Mouse (Mus musculus) MEL (cell line): ENCODE results near the gene Arhgef17. TPM values are rescaled to one million over a fixed set of nuclear protein-coding genes. Genes with fewer than 3 reads are reported as not detected.

Source experiments
- DNase-seq: peaks from one replicate; pipeline ENCODE4 v3.0.0; 2011; ENCODE audit warnings: low read depth, low spot score
- H3K27ac ChIP-seq: 2 replicates; pipeline ENCODE4 v1.5.1; 2012; ENCODE audit warnings: low read depth, mild to moderate bottlenecking, control low read depth, low read length, moderate library complexity; ENCODE audit not compliant: control insufficient read depth
- H3K27me3 ChIP-seq, 2 experiments: fragments of 150-350 bp in 1 of 2; sonication (generic) in 1 of 2; 2 replicates each; pipeline ENCODE4 v1.6.1; 2012; ENCODE audit warnings: low read length in 2 of 2, mild to moderate bottlenecking in 2 of 2, improper control_type of control experiment in 1 of 2, moderate library complexity in 1 of 2; ENCODE audit not compliant: insufficient read depth in 2 of 2, control insufficient read depth in 1 of 2
- H3K36me3 ChIP-seq, 2 experiments: 2 replicates each; pipeline ENCODE4 v1.6.1; 2012 to 2014; ENCODE audit warnings: low read length in 2 of 2, improper control_type of control experiment in 1 of 2, inconsistent platforms in 1 of 2, mild to moderate bottlenecking in 1 of 2; ENCODE audit not compliant: insufficient read depth in 2 of 2, control insufficient read depth in 1 of 2
- H3K4me1 ChIP-seq, 2 experiments: fragments of 150-350 bp in 1 of 2; sonication (generic) in 1 of 2; 2 replicates each; pipeline ENCODE4 v1.6.1; 2012; ENCODE audit warnings: low read length in 2 of 2, improper control_type of control experiment in 1 of 2, mild to moderate bottlenecking in 1 of 2; ENCODE audit not compliant: insufficient read depth in 2 of 2, control insufficient read depth in 1 of 2
- H3K4me3 ChIP-seq, 2 experiments: fragments of 150-350 bp in 1 of 2; sonication (generic) in 1 of 2; 2 replicates each; pipeline ENCODE4 v1.5.1; 2012; ENCODE audit warnings: low read depth in 2 of 2, low read length in 2 of 2, mild to moderate bottlenecking in 2 of 2, moderate library complexity in 2 of 2, control low read depth in 1 of 2, improper control_type of control experiment in 1 of 2; ENCODE audit not compliant: control insufficient read depth in 1 of 2, insufficient read depth in 1 of 2
- H3K79me2 ChIP-seq: 2 replicates; pipeline ENCODE4 v1.6.1; 2012; ENCODE audit warnings: mild to moderate bottlenecking, low read length, moderate library complexity; ENCODE audit not compliant: control insufficient read depth, poor library complexity, insufficient read depth
- H3K9ac ChIP-seq: 2 replicates; pipeline ENCODE4 v1.6.1; 2012; ENCODE audit warnings: low read depth, mild to moderate bottlenecking, control low read depth, low read length, moderate library complexity; ENCODE audit not compliant: control insufficient read depth, poor library complexity, severe bottlenecking
- H3K9me3 ChIP-seq: fragments of 150-350 bp; sonication (generic); replicated peaks from 2 replicates; pipeline ENCODE4 v1.6.1; 2012; ENCODE audit warnings: mild to moderate bottlenecking, low read length, improper control_type of control experiment, moderate library complexity; ENCODE audit not compliant: insufficient read depth
- BHLHE40 ChIP-seq: IDR thresholded peaks from 2 replicates; pipeline ENCODE4 v1.6.1; 2012; ENCODE audit warnings: low read depth, mild to moderate bottlenecking, inconsistent platforms, low read length, improper control_type of control experiment, borderline replicate concordance
- CHD1 ChIP-seq: IDR thresholded peaks from 2 replicates; pipeline ENCODE4 v1.6.1; 2012; ENCODE audit warnings: low read depth, mild to moderate bottlenecking, inconsistent platforms, low read length, improper control_type of control experiment
- ELF1 ChIP-seq: IDR thresholded peaks from 2 replicates; pipeline ENCODE4 v1.6.1; 2014; ENCODE audit warnings: low read depth, mild to moderate bottlenecking, inconsistent platforms, low read length, improper control_type of control experiment, moderate library complexity
- EP300 ChIP-seq, 2 experiments: IDR thresholded peaks; 2 replicates each; pipeline ENCODE4 v1.6.1; 2011; ENCODE audit warnings: improper control_type of control experiment in 2 of 2, low read length in 2 of 2, low read depth in 1 of 2, mild to moderate bottlenecking in 1 of 2
- ETS1 ChIP-seq: IDR thresholded peaks from 2 replicates; pipeline ENCODE4 v1.6.1; 2012; ENCODE audit warnings: low read depth, mild to moderate bottlenecking, inconsistent platforms, low read length, improper control_type of control experiment, moderate library complexity
- GABPA ChIP-seq: IDR thresholded peaks from 2 replicates; pipeline ENCODE4 v1.6.1; 2012; ENCODE audit warnings: low read depth, mild to moderate bottlenecking, inconsistent platforms, low read length, improper control_type of control experiment, moderate library complexity
- GATA1 ChIP-seq: IDR thresholded peaks from 2 replicates; pipeline ENCODE4 v1.6.1; 2011; ENCODE audit warnings: low read depth, low read length, improper control_type of control experiment
- JUND ChIP-seq: IDR thresholded peaks from 2 replicates; pipeline ENCODE4 v1.6.1; 2011; ENCODE audit warnings: low read depth, mild to moderate bottlenecking, improper control_type of control experiment, low read length
- KAT2A ChIP-seq: conservative IDR thresholded peaks from 2 replicates; pipeline ENCODE4 v1.6.1; 2012; ENCODE audit warnings: low read depth, low read length, improper control_type of control experiment, inconsistent platforms
- MAFK ChIP-seq: IDR thresholded peaks from 2 replicates; pipeline ENCODE4 v1.6.1; 2011; ENCODE audit warnings: low read depth, mild to moderate bottlenecking, low read length, improper control_type of control experiment, borderline replicate concordance
- MAX ChIP-seq: IDR thresholded peaks from 2 replicates; pipeline ENCODE4 v1.6.1; 2011; ENCODE audit warnings: low read length, improper control_type of control experiment
- MEF2A ChIP-seq: IDR thresholded peaks from 2 replicates; pipeline ENCODE4 v1.6.1; 2014; ENCODE audit warnings: low read depth, mild to moderate bottlenecking, inconsistent platforms, low read length, improper control_type of control experiment; ENCODE audit not compliant: poor library complexity, insufficient replicate concordance, severe bottlenecking; ENCODE audit errors: extremely low read depth
- MXI1 ChIP-seq: IDR thresholded peaks from 2 replicates; pipeline ENCODE4 v1.6.1; 2011; ENCODE audit warnings: mild to moderate bottlenecking, low read depth, low read length, improper control_type of control experiment
- MYB ChIP-seq: IDR thresholded peaks from 2 replicates; pipeline ENCODE4 v1.6.1; 2011; ENCODE audit warnings: mild to moderate bottlenecking, low read depth, low read length, improper control_type of control experiment
- MYC ChIP-seq: IDR thresholded peaks from 2 replicates; pipeline ENCODE4 v1.6.1; 2011; ENCODE audit warnings: low read depth, mild to moderate bottlenecking, low read length, improper control_type of control experiment, moderate library complexity
- NRF1 ChIP-seq: IDR thresholded peaks from 2 replicates; pipeline ENCODE4 v1.6.1; 2014; ENCODE audit warnings: low read depth, mild to moderate bottlenecking, inconsistent platforms, low read length, improper control_type of control experiment, moderate library complexity; ENCODE audit not compliant: poor library complexity, insufficient read depth, severe bottlenecking
- POLR2AphosphoS2 ChIP-seq: IDR thresholded peaks from 2 replicates; pipeline ENCODE4 v1.6.1; 2011; ENCODE audit warnings: low read length, improper control_type of control experiment
- RCOR1 ChIP-seq: IDR thresholded peaks from 2 replicates; pipeline ENCODE4 v1.6.1; 2012; ENCODE audit warnings: low read depth, mild to moderate bottlenecking, inconsistent platforms, low read length, improper control_type of control experiment
- SIN3A ChIP-seq: IDR thresholded peaks from 2 replicates; pipeline ENCODE4 v1.6.1; 2012; ENCODE audit warnings: low read length, improper control_type of control experiment, inconsistent platforms
- SMC3 ChIP-seq: IDR thresholded peaks from 2 replicates; pipeline ENCODE4 v1.6.1; 2011; ENCODE audit warnings: low read depth, low read length, improper control_type of control experiment
- TAL1 ChIP-seq: IDR thresholded peaks from 2 replicates; pipeline ENCODE4 v1.6.1; 2012; ENCODE audit warnings: mild to moderate bottlenecking, inconsistent platforms, low read length, moderate library complexity, mixed read lengths
- TBP ChIP-seq: IDR thresholded peaks from 2 replicates; pipeline ENCODE4 v1.8.0; 2011; ENCODE audit warnings: low read depth, low read length, improper control_type of control experiment
- TCF12 ChIP-seq: IDR thresholded peaks from 2 replicates; pipeline ENCODE4 v1.6.1; 2014; ENCODE audit warnings: low read depth, mild to moderate bottlenecking, inconsistent platforms, low read length, improper control_type of control experiment, moderate library complexity
- UBTF ChIP-seq: IDR thresholded peaks from 2 replicates; pipeline ENCODE4 v1.6.1; 2012; ENCODE audit warnings: low read depth, mild to moderate bottlenecking, inconsistent platforms, low read length, improper control_type of control experiment, moderate library complexity, borderline replicate concordance; ENCODE audit not compliant: insufficient read depth
- USF2 ChIP-seq, 2 experiments: IDR thresholded peaks; 2 replicates each; pipeline ENCODE4 v1.6.1; 2011 to 2012; ENCODE audit warnings: improper control_type of control experiment in 2 of 2, low read length in 2 of 2, borderline replicate concordance in 1 of 2, inconsistent platforms in 1 of 2, low read depth in 1 of 2, mild to moderate bottlenecking in 1 of 2; ENCODE audit not compliant: insufficient read depth in 1 of 2
- ZKSCAN1 ChIP-seq: IDR thresholded peaks from 2 replicates; pipeline ENCODE4 v1.6.1; 2012; ENCODE audit warnings: low read depth, mild to moderate bottlenecking, inconsistent platforms, low read length, improper control_type of control experiment, moderate library complexity
- ZNF384 ChIP-seq: IDR thresholded peaks from 2 replicates; pipeline ENCODE4 v1.6.1; 2012; ENCODE audit warnings: low read depth, mild to moderate bottlenecking, inconsistent platforms, low read length, improper control_type of control experiment
- polyA plus RNA-seq, 2 experiments: library from polyadenylated mRNA; stranded (reverse) in 1 of 2; unstranded in 1 of 2; fragments of >175 nt in 1 of 2; fragments of >200 nt in 1 of 2; gene quantifications; 2 replicates each; pipeline versions ENCODE4 v1.2.1 to v1.2.4; 2012; ENCODE audit warnings: low replicate concordance in 2 of 2, low read depth in 1 of 2; ENCODE audit not compliant: insufficient read length in 2 of 2, insufficient read depth in 1 of 2, missing spikeins in 1 of 2
- total RNA-seq: library from RNA; depleted of rRNA; stranded (reverse); fragments of 300-350 nt; gene quantifications from 2 replicates; pipeline ENCODE4 v1.2.3, GENCODE M21; 2012

Gene Arhgef17
- total and polyA plus RNA-seq, 3 experiments = under 0.01 TPM; not detected in 2

- Histone ChIP-seq H3K27me3 (no peaks in the 10 kb centered on the region), H3K9ac (no peak overlapping the region), H3K4me3 (no peak overlapping the region), H3K4me1 (no peaks in the 10 kb centered on the region), H3K9me3 (no peaks in the 10 kb centered on the region), H3K27ac (no peak overlapping the region), H3K36me3 (no peaks in the 10 kb centered on the region), H3K79me2 (no peaks in the 10 kb centered on the region)
- no peak for DNase-seq
- TF ChIP-seq ZKSCAN1 (no peak), MXI1 (no peak), ZNF384 (no peak), EP300 (IDR thresholded peaks at IDR 0.05; ENCODE audit: low read depth in 1 of 2, low read length in 2 of 2) (no peak), KAT2A (no peak), MYB (no peak), GATA1 (no peak), SIN3A (no peak), MEF2A (no peak), RCOR1 (no peak), USF2 (IDR thresholded peaks at IDR 0.05; ENCODE audit: borderline replicate concordance in 1 of 2, insufficient read depth in 1 of 2, low read depth in 1 of 2, low read length in 2 of 2) (no peak), MAX (no peak), BHLHE40 (no peak), CHD1 (no peak), JUND (no peak), GABPA (no peak), TAL1 (no peak), NRF1 (no peak), UBTF (no peak), SMC3 (no peak)
Measured at GRCm38 (mm10) chr7:100828549-100828948, 103.4 kb downstream of the Arhgef17 start.

GRCm38 (mm10) chr7:100824661-100825060 is 107.2 kb downstream of the Arhgef17 start:
- Histone ChIP-seq H3K27ac (no peak overlapping the region), H3K36me3 (no peaks in the 10 kb centered on the region), H3K79me2 (no peaks in the 10 kb centered on the region), H3K4me1 (no peaks in the 10 kb centered on the region), H3K9ac (no peak overlapping the region), H3K27me3 (no peaks in the 10 kb centered on the region), H3K9me3 (no peaks in the 10 kb centered on the region), H3K4me3 (no peak overlapping the region)
- DNase-seq = no peak
- TF ChIP-seq MEF2A (no peak), SIN3A (no peak), EP300 (IDR thresholded peaks at IDR 0.05; ENCODE audit: low read depth in 1 of 2, low read length in 2 of 2) (no peak), KAT2A (no peak), TBP (no peak), MAFK (no peak), TCF12 (no peak), ETS1 (no peak), POLR2AphosphoS2 (no peak), MXI1 (no peak), UBTF (no peak), GABPA (no peak), CHD1 (no peak), GATA1 (no peak), MYC (no peak), USF2 (IDR thresholded peaks at IDR 0.05; ENCODE audit: borderline replicate concordance in 1 of 2, insufficient read depth in 1 of 2, low read depth in 1 of 2, low read length in 2 of 2) (no peak), ELF1 (no peak)
